Mouse (Mus musculus): ENCODE data around the gene Chrnb2.

DNA sequence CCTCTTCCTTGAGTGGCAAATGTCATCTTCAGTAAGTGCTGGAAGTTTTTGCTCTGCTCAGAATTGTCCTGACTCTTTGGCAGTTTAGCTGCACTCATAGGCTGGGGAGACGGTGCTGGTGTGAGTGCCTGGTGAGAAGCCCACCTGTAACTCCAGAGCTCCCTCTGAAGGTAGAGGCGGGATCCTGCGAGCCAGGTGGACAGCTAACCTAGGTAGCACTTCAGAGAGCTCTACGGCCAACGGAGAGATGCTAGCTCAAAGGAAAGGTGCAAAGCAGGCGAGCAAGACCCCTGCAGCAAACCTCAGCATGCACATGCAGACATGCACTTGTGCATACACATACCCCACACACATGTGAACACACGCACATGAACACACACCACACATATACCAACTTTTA is 49.6 kb upstream of the Chrnb2 start:
- TF ChIP-seq MYOG (IDR thresholded peaks at IDR 0.05; ENCODE audit: control insufficient read depth in 1 of 3, insufficient read depth in 1 of 3, insufficient read length in 2 of 3, low read depth in 2 of 3) = no peak
- no peak for TF ChIP-seq TCF12 (IDR thresholded peaks at IDR 0.05; ENCODE audit: insufficient read depth, poor library complexity, severe bottlenecking)
- TF ChIP-seq E2F4 (IDR thresholded peaks at IDR 0.05; ENCODE audit: insufficient read depth) = no peak
- TF ChIP-seq USF1 (IDR thresholded peaks at IDR 0.05; ENCODE audit: low read depth) = no peak
- no peak for TF ChIP-seq POLR2A (IDR thresholded peaks at IDR 0.05; ENCODE audit: insufficient read length, low read depth)
- no peak for TF ChIP-seq MYOD1 (IDR thresholded peaks at IDR 0.05; ENCODE audit: control insufficient read depth in 1 of 3, insufficient read length in 2 of 3, low read depth in 2 of 3)
- TF ChIP-seq POLR2AphosphoS2 (IDR thresholded peaks at IDR 0.05; ENCODE audit: insufficient read length, low read depth) = no peak
